Mouse (Mus musculus): ENCODE measurements around the gene Tnk2.

DNA sequence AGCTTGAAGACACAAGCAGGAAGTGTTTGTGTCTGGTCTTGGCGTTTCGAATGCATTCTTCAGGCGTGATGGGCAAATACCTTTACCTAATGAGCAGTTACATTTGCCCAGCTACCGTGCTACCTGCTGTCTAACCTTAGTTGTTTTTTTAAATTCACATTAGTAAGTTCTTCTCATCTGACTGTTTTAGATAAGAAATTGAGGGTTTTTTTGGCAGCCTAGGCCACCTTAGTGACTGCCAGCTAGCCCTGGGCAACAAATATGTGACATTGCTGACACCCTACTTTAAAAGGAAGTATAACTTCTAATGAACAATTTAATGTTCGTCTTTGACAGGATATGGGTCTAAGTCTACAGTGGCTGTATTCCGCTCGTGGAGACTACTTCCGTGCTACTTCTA lies 15.5 kb upstream of the Tnk2 start:
- TF ChIP-seq CTCF (conservative IDR thresholded peaks at IDR 0.05; ENCODE audit: insufficient read depth, insufficient read length, low read depth, low read length) (no peak), POLR2A (IDR thresholded peaks at IDR 0.05; ENCODE audit: low read depth, low read length) (no peak)
